Mouse (Mus musculus): ENCODE data around the gene Mrps5. TPM values are rescaled to one million over a fixed set of nuclear protein-coding genes. Genes with fewer than 3 reads are reported as not detected.

Mrps5 gene
- polyA plus RNA-seq, 1 experiment from 2014 or later: 87.0 TPM

- no peak for DNase-seq (ENCODE audit: low spot score)
- Histone ChIP-seq H3K27me3 (ENCODE audit: control insufficient read depth, insufficient read depth, low read length) (no peaks in the 10 kb centered on the region), H3K27ac (replicated peaks) (peak overlapping the region; percentile 49; the same call in 1 of the 2 replicates)
Measured at GRCm38 (mm10) chr2:127651601-127652000, 64.6 kb downstream of the Mrps5 start.

DNA sequence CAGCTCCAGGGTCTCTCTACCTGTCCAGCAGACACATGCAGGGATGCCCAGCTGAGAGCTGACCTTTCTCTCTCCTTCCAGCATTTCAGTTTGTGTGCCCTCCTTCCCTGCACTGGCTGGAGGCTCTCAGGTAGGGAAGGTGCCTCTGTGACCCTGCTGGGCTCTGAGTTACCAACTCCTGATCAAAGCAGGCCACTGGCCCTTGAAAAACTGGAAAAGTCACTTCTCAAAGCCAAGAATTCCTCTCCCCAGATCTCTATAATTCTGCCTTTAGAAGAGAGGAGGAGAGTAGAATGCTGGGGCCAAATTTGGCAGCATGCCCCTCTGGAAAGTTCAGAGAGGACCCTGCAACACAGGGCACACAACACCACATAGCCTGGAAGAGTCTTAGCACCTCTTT, 65.3 kb downstream of the Mrps5 start:
- Histone ChIP-seq H3K27ac (replicated peaks) (peak overlapping the region; percentile 4), H3K4me2 (replicated peaks; ENCODE audit: low read depth) (no peak overlapping the region), H3K4me3 (ENCODE audit: low read depth, low read length) (no peak overlapping the region), H3K27me3 (ENCODE audit: control insufficient read depth, insufficient read depth, low read length) (no peaks in the 10 kb centered on the region), H3K4me1 (replicated peaks; ENCODE audit: control insufficient read depth, insufficient read depth) (no peaks in the 10 kb centered on the region), H3K9ac (ENCODE audit: low read length) (no peak overlapping the region), H3K9me3 (ENCODE audit: control insufficient read depth, low read length) (no peaks in the 10 kb centered on the region), H3K36me3 (ENCODE audit: control insufficient read depth, insufficient read depth, low read length) (no peaks in the 10 kb centered on the region)
- peak; percentile 13 for DNase-seq (ENCODE audit: low spot score)
- TF ChIP-seq EP300 (optimal IDR thresholded peaks at IDR 0.05) (no peak), CTCF (IDR thresholded peaks at IDR 0.05; ENCODE audit: low read depth) (no peak)
- ATAC-seq (ENCODE audit: low FRiP score, low TSS enrichment): no peak

More at GRCm38 (mm10) chr2:127651601-127652000, 64.6 kb downstream of the Mrps5 start:
- H3K9ac ChIP-seq (ENCODE audit: low read length): no peak overlapping the region
- H3K4me2 ChIP-seq (replicated peaks; ENCODE audit: low read depth): no peak overlapping the region
- no peaks in the 10 kb centered on the region for H3K9me3 ChIP-seq (ENCODE audit: control insufficient read depth, low read length)
- H3K36me3 ChIP-seq (ENCODE audit: control insufficient read depth, insufficient read depth, low read length): no peaks in the 10 kb centered on the region
- no peak for ATAC-seq (ENCODE audit: low FRiP score, low TSS enrichment)
- H3K4me3 ChIP-seq (ENCODE audit: low read depth, low read length): no peak overlapping the region
- no peaks in the 10 kb centered on the region for H3K4me1 ChIP-seq (replicated peaks; ENCODE audit: control insufficient read depth, insufficient read depth)
- 72% methylated on average over 5 of the region's 5 CpGs for WGBS
- TF ChIP-seq EP300 (optimal IDR thresholded peaks at IDR 0.05): no peak

GRCm38 (mm10) chr2:127652805-127653204, 65.8 kb downstream of the Mrps5 start:
- 67% methylated on average over 2 of the region's 2 CpGs for WGBS

DNA sequence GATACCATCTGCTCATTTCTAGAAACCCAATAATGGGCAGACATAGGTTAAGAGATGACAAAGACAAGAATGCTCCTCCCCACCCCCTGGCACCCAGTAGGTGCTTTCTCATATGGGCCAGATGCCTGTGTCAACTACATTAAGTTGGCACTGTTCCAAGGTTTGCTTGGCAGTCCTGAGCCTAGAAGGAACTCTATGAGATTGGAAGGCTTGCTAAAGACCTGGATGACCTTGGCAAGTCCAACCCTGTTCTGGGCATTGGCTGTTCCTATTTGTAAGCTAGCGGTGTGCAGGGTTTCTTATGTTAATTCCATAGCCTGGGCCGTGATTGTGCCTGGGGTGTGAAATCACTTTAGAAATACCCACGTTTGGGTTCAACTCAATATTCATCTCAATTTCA, 67.8 kb downstream of the Mrps5 start:
- H3K4me3 ChIP-seq (ENCODE audit: low read depth, low read length): peak overlapping the region; percentile 43

More at GRCm38 (mm10) chr2:127652805-127653204, 65.8 kb downstream of the Mrps5 start:
- Histone ChIP-seq H3K27ac (replicated peaks) (peak overlapping the region; percentile 4; the same call in 1 of the 2 replicates), H3K4me1 (replicated peaks; ENCODE audit: control insufficient read depth, insufficient read depth) (no peaks in the 10 kb centered on the region), H3K36me3 (ENCODE audit: control insufficient read depth, insufficient read depth, low read length) (no peaks in the 10 kb centered on the region), H3K9ac (ENCODE audit: low read length) (no peak overlapping the region; the same call in 1 of the 2 replicates), H3K9me3 (ENCODE audit: control insufficient read depth, low read length) (no peaks in the 10 kb centered on the region), H3K4me2 (replicated peaks; ENCODE audit: low read depth) (no peak overlapping the region), H3K4me3 (ENCODE audit: low read depth, low read length) (no peak overlapping the region), H3K27me3 (ENCODE audit: control insufficient read depth, insufficient read depth, low read length) (no peaks in the 10 kb centered on the region)
- TF ChIP-seq EP300 (optimal IDR thresholded peaks at IDR 0.05): no peak
- TF ChIP-seq CTCF (IDR thresholded peaks at IDR 0.05; ENCODE audit: low read depth): no peak
- DNase-seq (ENCODE audit: low spot score): peak; percentile 18
- ATAC-seq (ENCODE audit: low FRiP score, low TSS enrichment): no peak

DNA sequence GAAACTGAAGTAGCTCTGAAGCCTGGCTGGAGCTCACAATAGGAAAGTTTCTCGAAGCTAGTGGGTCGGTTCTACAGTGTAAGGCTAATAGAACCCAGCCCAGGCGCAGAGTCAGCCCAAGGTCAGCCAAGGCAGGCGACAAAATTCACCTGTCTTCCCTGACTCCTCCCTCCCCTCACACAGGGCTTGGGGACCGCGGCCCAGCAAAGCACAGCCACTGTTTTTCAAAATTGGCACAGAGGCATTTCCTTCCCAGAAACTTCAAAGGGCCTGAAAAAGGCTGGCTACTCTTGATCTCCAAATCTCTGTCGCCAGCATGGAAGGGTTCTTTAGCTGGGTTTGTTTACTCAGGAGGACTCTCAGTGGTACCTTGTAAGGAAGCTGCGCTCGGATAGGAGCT, 68.4 kb downstream of the Mrps5 start:
- no peaks in the 10 kb centered on the region for H3K36me3 ChIP-seq (ENCODE audit: control insufficient read depth, insufficient read depth, low read length)
- H3K4me2 ChIP-seq (replicated peaks; ENCODE audit: low read depth): peak overlapping the region; percentile 70
- H3K27me3 ChIP-seq (ENCODE audit: control insufficient read depth, insufficient read depth, low read length): no peaks in the 10 kb centered on the region
- no peaks in the 10 kb centered on the region for H3K4me1 ChIP-seq (replicated peaks; ENCODE audit: control insufficient read depth, insufficient read depth)
- peak overlapping the region; percentile 43 for H3K4me3 ChIP-seq (ENCODE audit: low read depth, low read length)
- ATAC-seq (ENCODE audit: low FRiP score, low TSS enrichment): no peak
- H3K27ac ChIP-seq (replicated peaks): peak overlapping the region; percentile 73
- H3K9me3 ChIP-seq (ENCODE audit: control insufficient read depth, low read length): no peaks in the 10 kb centered on the region
- 10% methylated on average over 9 of the region's 9 CpGs for WGBS
- peak; percentile 23 for DNase-seq (ENCODE audit: low spot score)
- peak overlapping the region; percentile 51 for H3K9ac ChIP-seq (ENCODE audit: low read length)
- TF ChIP-seq EP300 (optimal IDR thresholded peaks at IDR 0.05) (no peak), CTCF (IDR thresholded peaks at IDR 0.05; ENCODE audit: low read depth) (no peak)

More for the DNA sequence above, 67.8 kb downstream of the Mrps5 start:
- no peaks in the 10 kb centered on the region for H3K36me3 ChIP-seq (ENCODE audit: control insufficient read depth, insufficient read depth, low read length)
- peak overlapping the region; percentile 73; the same call in 1 of the 2 replicates for H3K27ac ChIP-seq (replicated peaks)
- peak overlapping the region; percentile 51; the same call in 1 of the 2 replicates for H3K9ac ChIP-seq (ENCODE audit: low read length)
- H3K4me2 ChIP-seq (replicated peaks; ENCODE audit: low read depth): peak overlapping the region; percentile 70; the same call in 1 of the 2 replicates
- ATAC-seq (ENCODE audit: low FRiP score, low TSS enrichment) (peak; percentile 41), DNase-seq (ENCODE audit: low spot score) (peak; percentile 23)
- TF ChIP-seq CTCF (IDR thresholded peaks at IDR 0.05; ENCODE audit: low read depth): no peak
- no peak for TF ChIP-seq EP300 (optimal IDR thresholded peaks at IDR 0.05)
- no peaks in the 10 kb centered on the region for H3K4me1 ChIP-seq (replicated peaks; ENCODE audit: control insufficient read depth, insufficient read depth)
- no peaks in the 10 kb centered on the region for H3K27me3 ChIP-seq (ENCODE audit: control insufficient read depth, insufficient read depth, low read length)
- no peaks in the 10 kb centered on the region for H3K9me3 ChIP-seq (ENCODE audit: control insufficient read depth, low read length)
- WGBS: 51% methylated on average over 3 of the region's 3 CpGs

DNA sequence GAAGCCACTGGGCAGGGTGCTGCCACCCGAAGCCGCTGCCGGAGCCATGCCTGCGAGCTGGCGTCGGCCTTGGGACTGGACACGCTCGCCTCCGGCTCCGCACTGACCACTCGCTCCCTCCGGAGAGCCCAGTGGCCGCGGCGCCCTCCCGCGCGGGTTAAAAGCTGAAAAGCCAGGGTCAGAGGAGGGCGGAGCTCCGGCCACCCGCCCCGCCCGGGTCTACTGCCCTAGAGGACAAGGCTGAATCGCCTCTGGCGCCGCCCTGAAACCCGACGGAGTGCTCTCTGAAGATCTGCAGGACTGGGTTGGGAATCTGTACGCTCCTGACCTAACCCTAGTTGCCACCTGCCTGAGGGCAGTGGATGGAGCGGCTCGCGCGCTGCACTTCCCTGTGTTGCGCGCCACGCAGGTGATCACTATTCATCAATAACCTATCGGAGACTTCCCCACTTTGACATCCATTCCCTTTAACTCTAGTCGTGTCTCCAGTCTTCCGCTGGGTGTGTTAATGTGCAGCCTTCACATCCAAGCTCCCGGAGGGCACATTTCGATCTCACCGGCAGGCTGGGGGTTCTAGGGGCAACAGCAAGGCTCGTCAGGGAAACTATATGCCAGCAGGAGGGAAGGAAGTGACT, 69.2 kb downstream of the Mrps5 start, which contains the start of gene Mal:
Gene Mal (minus strand): TSS at position 610 of the 635 bp plus-strand sequence.
- WGBS: under 1% methylated on average over 43 of the region's 43 CpGs
- peak; percentile 78 for DNase-seq (ENCODE audit: low spot score)
- H3K4me1 ChIP-seq (replicated peaks; ENCODE audit: control insufficient read depth, insufficient read depth): no peaks in the 10 kb centered on the region
- H3K36me3 ChIP-seq (ENCODE audit: control insufficient read depth, insufficient read depth, low read length): no peaks in the 10 kb centered on the region
- peak within 1 kb of the TSS; percentile 43 for H3K4me3 ChIP-seq (ENCODE audit: low read depth, low read length)
- no peaks in the 10 kb centered on the region for H3K9me3 ChIP-seq (ENCODE audit: control insufficient read depth, low read length)
- no peaks in the 10 kb centered on the region for H3K27me3 ChIP-seq (ENCODE audit: control insufficient read depth, insufficient read depth, low read length)
- H3K4me2 ChIP-seq (replicated peaks; ENCODE audit: low read depth): peak within 1 kb of the TSS; percentile 70
- peak within 1 kb of the TSS; percentile 73 for H3K27ac ChIP-seq (replicated peaks)
- peak; percentile 83 for ATAC-seq (ENCODE audit: low FRiP score, low TSS enrichment)
- TF ChIP-seq CTCF (IDR thresholded peaks at IDR 0.05; ENCODE audit: low read depth) (no peak), EP300 (optimal IDR thresholded peaks at IDR 0.05) (no peak)
- H3K9ac ChIP-seq (ENCODE audit: low read length): peak within 1 kb of the TSS; percentile 51

Other genes starting within 250 kb of the Mrps5 start
- gene Astl, start 248.6 kb upstream of the Mrps5 start, polyA plus RNA-seq (2015; fragmentation: Nextera tagmentation; extraction: Ambion mirVana): not detected in 2 replicates
- 0.36 and 0.57 TPM in 2 replicates for gene Adra2b, start 224.0 kb upstream of the Mrps5 start, polyA plus RNA-seq (2015; fragmentation: Nextera tagmentation; extraction: Ambion mirVana)
- 0.34 TPM in 2 replicates for gene Gpat2, start 162.0 kb upstream of the Mrps5 start, polyA plus RNA-seq (2015; fragmentation: Nextera tagmentation; extraction: Ambion mirVana)
- gene Fahd2a, start 142.7 kb upstream of the Mrps5 start, polyA plus RNA-seq (2015; fragmentation: Nextera tagmentation; extraction: Ambion mirVana): 27.3 and 30.9 TPM in 2 replicates
- 1.2 TPM in 2 replicates for gene Kcnip3, start 65.1 kb upstream of the Mrps5 start, polyA plus RNA-seq (2015; fragmentation: Nextera tagmentation; extraction: Ambion mirVana)
- gene Prom2, start 45.8 kb upstream of the Mrps5 start, polyA plus RNA-seq (2015; fragmentation: Nextera tagmentation; extraction: Ambion mirVana): 17.2 and 20.5 TPM in 2 replicates
- gene Zfp661, start 128 bp upstream of the Mrps5 start, polyA plus RNA-seq (2015; fragmentation: Nextera tagmentation; extraction: Ambion mirVana): 1.9 TPM in 2 replicates
- 192 and 213 TPM in 2 replicates for gene Mal, start 69.5 kb downstream of the Mrps5 start, polyA plus RNA-seq (2015; fragmentation: Nextera tagmentation; extraction: Ambion mirVana)
- gene Mall, start 142.7 kb downstream of the Mrps5 start, polyA plus RNA-seq (2015; fragmentation: Nextera tagmentation; extraction: Ambion mirVana): 49.8 and 57.5 TPM in 2 replicates
- 56.9 and 70.0 TPM in 2 replicates for gene Nphp1, start 201.7 kb downstream of the Mrps5 start, polyA plus RNA-seq (2015; fragmentation: Nextera tagmentation; extraction: Ambion mirVana)
- gene Mtln, start 205.3 kb downstream of the Mrps5 start, polyA plus RNA-seq (2015; fragmentation: Nextera tagmentation; extraction: Ambion mirVana): 60.2 and 66.5 TPM in 2 replicates
- 5.3 and 6.5 TPM in 2 replicates for gene Bub1, start 244.6 kb downstream of the Mrps5 start, polyA plus RNA-seq (2015; fragmentation: Nextera tagmentation; extraction: Ambion mirVana)